Comparison of ENCODE assay signal across 9 mouse cellular contexts in genomic region chr11:86950491-86950890, GRCm38 (mm10). TPM values are rescaled to one million over a fixed set of nuclear protein-coding genes. Genes with fewer than 3 reads are reported as not detected.
A peak's percentile ranks its signal among the peaks of the same experiment; 100 is the strongest.
DNase-seq lines count a peak whose midpoint lies in the region; ATAC-seq and TF ChIP-seq lines count a peak whose summit lies in the region.
"Had no signal": no experiment of that assay in that cellular context is flagged by ENCODE, and none has a peak within 500 bp of the region (broad histone marks: within the 10 kb centered on the region; RNA-seq: fewer than 3 reads in every experiment).

No protein-coding gene starts in this region.

- H3K4me1 ChIP-seq in kidney, adult 2 months (ENCODE audit: control insufficient read depth, insufficient read depth, low read length): peaks cover 8% of the 10 kb centered on the region; the same call in 1 of the 2 replicates
- peaks cover 18% of the 10 kb centered on the region for H3K4me1 ChIP-seq in cortical plate, adult 2 months (ENCODE audit: control insufficient read depth, insufficient read depth, low read length)
- peaks cover 12% of the 10 kb centered on the region for H3K4me1 ChIP-seq in intestine, embryonic 14.5 days (replicated peaks; ENCODE audit: control insufficient read depth, insufficient read depth, low read length)
- H3K4me1 ChIP-seq in liver, embryonic 11.5 days (replicated peaks; ENCODE audit: control insufficient read depth, insufficient read depth, low read length): no peaks in the 10 kb centered on the region; the same call in 1 of the 2 replicates

- H3K4me3 ChIP-seq in kidney, adult 2 months (ENCODE audit: insufficient read depth, low read depth, low read length): no peak overlapping the region
- H3K4me3 ChIP-seq in cortical plate, adult 2 months (ENCODE audit: insufficient read depth, low read length): no peak overlapping the region
- no peak overlapping the region for H3K4me3 ChIP-seq in intestine, embryonic 14.5 days (ENCODE audit: low read depth, low read length)
- H3K4me3 ChIP-seq in liver, embryonic 11.5 days (ENCODE audit: low read depth, low read length): no peak overlapping the region

- no peak for DNase-seq in kidney, adult 2 months
- no peak for DNase-seq in kidney, postnatal 4 days
- peak; percentile 30 for DNase-seq in gastrocnemius, postnatal 25 days
- no peak for DNase-seq in intestine, embryonic 14.5 days (ENCODE audit: low spot score)
- no peak for DNase-seq in spleen, postnatal 4 days (ENCODE audit: low spot score in 2 of 2)
- DNase-seq in cerebellum, postnatal 4 days (ENCODE audit: low spot score in 2 of 2): no peak
- no peak for DNase-seq in liver, embryonic 11.5 days (ENCODE audit: low spot score)

- no peak for ATAC-seq in intestine, embryonic 14.5 days (replicated peaks; ENCODE audit: low FRiP score, low TSS enrichment, low read depth)
- ATAC-seq in liver, embryonic 11.5 days (replicated peaks; ENCODE audit: low FRiP score): no peak

- no peaks in the 10 kb centered on the region for H3K9me3 ChIP-seq in intestine, embryonic 14.5 days (ENCODE audit: control insufficient read depth, low read length)
- H3K9me3 ChIP-seq in liver, embryonic 11.5 days (ENCODE audit: control insufficient read depth, low read length): no peaks in the 10 kb centered on the region

- no peaks in the 10 kb centered on the region for H3K27me3 ChIP-seq in kidney, adult 2 months (replicated peaks; ENCODE audit: control insufficient read depth, insufficient read depth, low read length)
- no peaks in the 10 kb centered on the region for H3K27me3 ChIP-seq in intestine, embryonic 14.5 days (replicated peaks; ENCODE audit: control insufficient read depth, insufficient read depth, low read length)
- no peaks in the 10 kb centered on the region for H3K27me3 ChIP-seq in liver, embryonic 11.5 days (replicated peaks; ENCODE audit: control insufficient read depth, insufficient read depth, low read length)
- H3K27me3 ChIP-seq: CH12.LX had no signal

- TF ChIP-seq POLR2A in kidney, adult 2 months (IDR thresholded peaks at IDR 0.05; ENCODE audit: low read depth, low read length): no peak
- TF ChIP-seq POLR2A in cortical plate, adult 2 months (IDR thresholded peaks at IDR 0.05; ENCODE audit: extremely low read depth, insufficient read depth, low read length): no peak

- no peaks in the 10 kb centered on the region for H3K36me3 ChIP-seq in kidney, adult 2 months (ENCODE audit: control insufficient read depth, insufficient read depth, low read length)
- no peaks in the 10 kb centered on the region for H3K36me3 ChIP-seq in intestine, embryonic 14.5 days (ENCODE audit: control insufficient read depth, insufficient read depth, low read length)
- no peaks in the 10 kb centered on the region for H3K36me3 ChIP-seq in liver, embryonic 11.5 days (ENCODE audit: control insufficient read depth, insufficient read depth, low read length)

- H3K4me2 ChIP-seq in intestine, embryonic 14.5 days (ENCODE audit: low read length): no peak overlapping the region
- H3K4me2 ChIP-seq in liver, embryonic 11.5 days: no peak overlapping the region

- 0 out of 2 replicates have a peak overlapping the region, but pooled peaks have one; percentile 25 for H3K27ac ChIP-seq in kidney, adult 2 months (ENCODE audit: insufficient read depth, low read depth, low read length)
- peak overlapping the region; percentile 66; the same call in 1 of the 2 replicates for H3K27ac ChIP-seq in cortical plate, adult 2 months (ENCODE audit: insufficient read depth, low read length)
- peak overlapping the region; percentile 35; the same call in 1 of the 2 replicates for H3K27ac ChIP-seq in intestine, embryonic 14.5 days (ENCODE audit: low read depth)
- no peak overlapping the region; the same call in 1 of the 2 replicates for H3K27ac ChIP-seq in liver, embryonic 11.5 days (ENCODE audit: low read depth, low read length)

- H3K9ac ChIP-seq in intestine, embryonic 14.5 days (ENCODE audit: low read length): no peak overlapping the region
- no peak overlapping the region for H3K9ac ChIP-seq in liver, embryonic 11.5 days (ENCODE audit: low read depth, low read length)

- TF ChIP-seq CTCF in kidney, adult 2 months (conservative IDR thresholded peaks at IDR 0.05; ENCODE audit: insufficient read depth, insufficient read length, low read depth, low read length): no peak
- no peak for TF ChIP-seq CTCF in cortical plate, adult 2 months (IDR thresholded peaks at IDR 0.05; ENCODE audit: extremely low read depth, insufficient read depth, low read length)

- 63% methylated on average over 3 of the region's 3 CpGs for WGBS in kidney, adult 2 months
- 62% methylated on average over 3 of the region's 3 CpGs for WGBS in intestine, embryonic 14.5 days
- 66% methylated on average over 3 of the region's 3 CpGs for WGBS in liver, embryonic 11.5 days

RNA-seq across cellular contexts. Expression of gene Ypel2, which starts 43.0 kb away (rescaled TPM):
- polyA plus RNA-seq in kidney, adult 2 months (2012; rRNA removed): 4.7 TPM in 2 replicates
- 27.6 and 32.6 TPM in 2 replicates for polyA plus RNA-seq in cortical plate, adult 2 months (2012; rRNA removed)
- total RNA-seq in gastrocnemius, postnatal 25 days (2021): 1 to 10 TPM; 3.7 to 8.0 TPM
- 5.3 and 5.9 TPM in 2 replicates for polyA plus RNA-seq in intestine, embryonic 14.5 days (2014; fragmentation: Nextera tagmentation; extraction: Ambion mirVana)
- 2.9 and 3.1 TPM in 2 replicates for polyA plus RNA-seq in liver, embryonic 11.5 days (2014; fragmentation: Nextera tagmentation; extraction: Ambion mirVana)
